Comparison of ENCODE assay signal across 8 mouse cellular contexts in the genomic region with DNA sequence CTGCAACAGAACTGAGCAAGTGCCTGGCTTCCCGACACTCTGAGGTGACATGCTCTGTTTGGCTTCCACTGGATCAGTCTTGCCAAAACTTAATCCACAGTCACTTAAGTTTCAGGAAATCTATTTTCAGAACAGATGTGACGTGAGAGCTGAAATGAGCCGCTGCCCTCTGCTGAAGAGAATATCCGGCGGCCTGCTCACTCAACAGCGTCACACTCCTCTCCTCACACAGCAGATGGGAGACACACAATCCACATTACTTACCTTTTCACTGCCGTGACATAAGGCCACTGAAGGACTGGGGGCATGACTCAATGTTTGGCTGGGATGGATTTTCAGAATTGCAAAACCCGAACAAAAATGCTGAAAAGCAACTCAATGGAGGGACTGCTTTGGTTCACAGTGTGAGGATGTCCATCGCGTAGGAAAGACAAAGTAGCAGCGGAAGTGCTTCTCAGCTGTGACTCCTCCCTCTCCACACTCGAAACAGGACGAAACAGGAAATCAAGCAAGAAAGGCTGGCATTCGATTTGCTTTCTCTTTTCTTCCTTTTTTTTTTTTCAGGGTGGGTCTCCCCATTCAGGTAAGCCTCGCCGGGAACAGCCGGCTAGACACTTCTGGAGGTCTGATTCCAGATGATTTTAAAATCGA.
DNase-seq lines count a peak whose midpoint lies in the region; ATAC-seq and TF ChIP-seq lines count a peak whose summit lies in the region.

No protein-coding gene starts in this region.

- H3K27me3 ChIP-seq in midbrain, embryonic 14.5 days (ENCODE audit: control insufficient read depth, insufficient read depth, low read length): no peaks in the 10 kb centered on the region
- H3K27me3 ChIP-seq in midbrain, embryonic 15.5 days (replicated peaks): no peaks in the 10 kb centered on the region
- H3K27me3 ChIP-seq in forebrain, embryonic 15.5 days: no peaks in the 10 kb centered on the region
- H3K27me3 ChIP-seq in heart, postnatal 0 days (ENCODE audit: control insufficient read depth, insufficient read depth, low read length): no peaks in the 10 kb centered on the region

- no peak overlapping the region for H3K27ac ChIP-seq in midbrain, embryonic 14.5 days (replicated peaks; ENCODE audit: low read depth, low read length)
- H3K27ac ChIP-seq in midbrain, embryonic 15.5 days: no peak overlapping the region
- H3K27ac ChIP-seq in forebrain, embryonic 15.5 days (replicated peaks): no peak overlapping the region
- peak overlapping the region; percentile 73 for H3K27ac ChIP-seq in heart, postnatal 0 days (ENCODE audit: low read depth)

- no peak for TF ChIP-seq EP300 in heart, postnatal 0 days (IDR thresholded peaks at IDR 0.05; ENCODE audit: low read depth)

- H3K9ac ChIP-seq in midbrain, embryonic 14.5 days (replicated peaks; ENCODE audit: low read length): no peak overlapping the region
- no peak overlapping the region for H3K9ac ChIP-seq in midbrain, embryonic 15.5 days
- H3K9ac ChIP-seq in forebrain, embryonic 15.5 days (replicated peaks): no peak overlapping the region
- 0 out of 2 replicates have a peak overlapping the region, but pooled peaks have one; percentile 13 for H3K9ac ChIP-seq in heart, postnatal 0 days (replicated peaks; ENCODE audit: low read depth, low read length)

- no peak overlapping the region for H3K4me3 ChIP-seq in midbrain, embryonic 14.5 days (replicated peaks; ENCODE audit: low read depth, low read length)
- H3K4me3 ChIP-seq in midbrain, embryonic 15.5 days: no peak overlapping the region
- no peak overlapping the region for H3K4me3 ChIP-seq in forebrain, embryonic 15.5 days
- H3K4me3 ChIP-seq in heart, postnatal 0 days (ENCODE audit: low read depth, low read length): peak overlapping the region; percentile 5

- TF ChIP-seq CTCF in heart, postnatal 0 days (IDR thresholded peaks at IDR 0.05; ENCODE audit: low read depth): no peak

- ATAC-seq in midbrain, embryonic 14.5 days (ENCODE audit: low FRiP score, low TSS enrichment): no peak
- no peak; the same call in 1 of the 2 replicates for ATAC-seq in midbrain, embryonic 15.5 days (replicated peaks)
- peak; percentile 76 for ATAC-seq in forebrain, embryonic 15.5 days (replicated peaks)
- peak; percentile 93 for ATAC-seq in heart, postnatal 0 days (ENCODE audit: insufficient read depth, low read depth)
- peak; percentile 63 for ATAC-seq in megakaryocyte progenitor cell, adult 5-6 weeks (replicated peaks; ENCODE audit: poor library complexity)

- no peaks in the 10 kb centered on the region for H3K36me3 ChIP-seq in midbrain, embryonic 14.5 days (ENCODE audit: control insufficient read depth, insufficient read depth, low read length)
- no peaks in the 10 kb centered on the region for H3K36me3 ChIP-seq in midbrain, embryonic 15.5 days (replicated peaks)
- H3K36me3 ChIP-seq in forebrain, embryonic 15.5 days: no peaks in the 10 kb centered on the region
- no peaks in the 10 kb centered on the region for H3K36me3 ChIP-seq in heart, postnatal 0 days (replicated peaks; ENCODE audit: control insufficient read depth, insufficient read depth, low read length)

- H3K9me3 ChIP-seq in midbrain, embryonic 14.5 days (ENCODE audit: control insufficient read depth, low read length): no peaks in the 10 kb centered on the region
- H3K9me3 ChIP-seq in midbrain, embryonic 15.5 days: no peaks in the 10 kb centered on the region
- no peaks in the 10 kb centered on the region for H3K9me3 ChIP-seq in forebrain, embryonic 15.5 days
- H3K9me3 ChIP-seq in heart, postnatal 0 days (replicated peaks; ENCODE audit: control insufficient read depth, low read length): no peaks in the 10 kb centered on the region

- 78% methylated on average over 18 of the region's 18 CpGs for WGBS in midbrain, embryonic 14.5 days
- WGBS in midbrain, embryonic 15.5 days: 77% methylated on average over 18 of the region's 18 CpGs
- 68% methylated on average over 18 of the region's 18 CpGs for WGBS in forebrain, embryonic 15.5 days
- 50% methylated on average over 18 of the region's 18 CpGs for WGBS in heart, postnatal 0 days

- peak; percentile 8 for DNase-seq in midbrain, embryonic 14.5 days
- peak; percentile 88 for DNase-seq in heart, postnatal 0 days (ENCODE audit: low spot score)
- no peak for DNase-seq in layer of hippocampus, adult 11-12 months (ENCODE audit: low spot score)
- no peak for DNase-seq in cerebellum, adult 11-12 months
- DNase-seq in natural killer cell, adult 2 months (ENCODE audit: low spot score in 2 of 2): no peak

- H3K4me2 ChIP-seq in midbrain, embryonic 14.5 days (ENCODE audit: low read length): no peak overlapping the region
- no peak overlapping the region for H3K4me2 ChIP-seq in midbrain, embryonic 15.5 days
- no peak overlapping the region for H3K4me2 ChIP-seq in forebrain, embryonic 15.5 days (replicated peaks)
- peak overlapping the region; percentile 24 for H3K4me2 ChIP-seq in heart, postnatal 0 days (ENCODE audit: low read depth, low read length)

- H3K4me1 ChIP-seq in midbrain, embryonic 14.5 days (ENCODE audit: control insufficient read depth, insufficient read depth, low read length): no peaks in the 10 kb centered on the region
- no peaks in the 10 kb centered on the region for H3K4me1 ChIP-seq in midbrain, embryonic 15.5 days
- H3K4me1 ChIP-seq in forebrain, embryonic 15.5 days: 0 out of 2 replicates have a peak, but pooled peaks cover 5% of the 10 kb centered on the region
- H3K4me1 ChIP-seq in heart, postnatal 0 days (ENCODE audit: control insufficient read depth, insufficient read depth): peaks cover 7% of the 10 kb centered on the region

Comparison
In these comparisons a context has a peak if more than half of its experiments do, and no peak if none do; other contexts are left out.
1. ATAC-seq: peak in forebrain, embryonic 15.5 days (single experiment), heart, postnatal 0 days (single experiment) and megakaryocyte progenitor cell, adult 5-6 weeks (single experiment); none in midbrain, embryonic 14.5 days (single experiment) and midbrain, embryonic 15.5 days (single experiment).
2. DNase-seq: peak in midbrain, embryonic 14.5 days (single experiment) and heart, postnatal 0 days (single experiment); none in layer of hippocampus, adult 11-12 months (single experiment), cerebellum, adult 11-12 months (single experiment) and natural killer cell, adult 2 months (0 of 2).